Mouse (Mus musculus): ENCODE results near the gene Ubl5. TPM values are rescaled to one million over a fixed set of nuclear protein-coding genes. Genes with fewer than 3 reads are reported as not detected.
A peak's percentile ranks its signal among the peaks of the same experiment; 100 is the strongest.

The Ubl5 gene
- polyA plus RNA-seq, 2 experiments, result 354 to 475 TPM

DNA sequence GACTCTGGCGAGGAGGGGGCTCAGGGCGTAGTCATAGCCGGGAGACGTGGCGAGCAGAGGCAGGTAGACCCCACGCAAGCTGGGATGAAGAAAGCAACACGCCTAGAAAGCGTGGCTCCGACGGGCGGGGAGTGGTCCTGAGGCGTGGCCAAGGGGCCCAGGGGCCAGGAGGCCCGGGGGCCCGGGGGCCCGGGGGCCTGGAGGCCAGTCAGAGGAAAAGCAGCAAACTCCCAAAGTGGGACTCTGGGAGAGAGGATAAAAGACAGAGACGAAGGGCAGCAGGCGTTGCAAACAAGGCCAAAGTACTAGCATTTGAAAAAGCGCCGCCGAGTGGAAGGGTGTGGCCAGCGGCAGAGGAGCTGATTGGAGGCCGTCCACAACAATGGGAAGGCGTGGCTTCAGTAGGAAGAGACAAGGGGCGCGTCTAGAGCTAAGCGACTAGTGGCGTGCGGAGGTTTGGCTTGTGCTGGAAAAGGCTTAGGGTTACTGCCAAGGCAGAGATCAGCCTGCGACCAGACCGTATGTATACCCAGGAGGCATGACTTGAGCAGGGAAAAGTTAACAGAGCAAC lies 303 bp downstream of the Ubl5 start:
- DNase-seq (ENCODE audit: low spot score) (peak; percentile 96), ATAC-seq (ENCODE audit: low FRiP score, low read depth) (peak; percentile 79)
- peaks cover 12% of the 10 kb centered on the region for H3K4me1 ChIP-seq (ENCODE audit: control insufficient read depth, insufficient read depth, low read length)
- H3K9me3 ChIP-seq (ENCODE audit: control insufficient read depth, low read length), result no peaks in the 10 kb centered on the region
- peak; percentile 31; the same call in 1 of the 2 replicates for TF ChIP-seq POLR2A (IDR thresholded peaks at IDR 0.05; ENCODE audit: borderline replicate concordance, extremely low read depth, insufficient read depth, insufficient read length)
- 2% methylated on average over 30 of the region's 30 CpGs for whole genome bisulfite sequencing
- H3K4me2 ChIP-seq (replicated peaks; ENCODE audit: low read depth, low read length, severe bottlenecking), result peak overlapping the region; percentile 97
- H3K9ac ChIP-seq (ENCODE audit: low read depth, low read length, severe bottlenecking), result peak overlapping the region; percentile 80
- no peaks in the 10 kb centered on the region for H3K27me3 ChIP-seq (ENCODE audit: control insufficient read depth, insufficient read depth, low read length)
- H3K36me3 ChIP-seq (ENCODE audit: control insufficient read depth, insufficient read depth, low read length), result peaks cover 32% of the 10 kb centered on the region
- H3K27ac ChIP-seq (replicated peaks; ENCODE audit: low read depth, low read length), result peak overlapping the region; percentile 92
- H3K4me3 ChIP-seq (replicated peaks; ENCODE audit: low read length), result peak overlapping the region; percentile 85

DNA sequence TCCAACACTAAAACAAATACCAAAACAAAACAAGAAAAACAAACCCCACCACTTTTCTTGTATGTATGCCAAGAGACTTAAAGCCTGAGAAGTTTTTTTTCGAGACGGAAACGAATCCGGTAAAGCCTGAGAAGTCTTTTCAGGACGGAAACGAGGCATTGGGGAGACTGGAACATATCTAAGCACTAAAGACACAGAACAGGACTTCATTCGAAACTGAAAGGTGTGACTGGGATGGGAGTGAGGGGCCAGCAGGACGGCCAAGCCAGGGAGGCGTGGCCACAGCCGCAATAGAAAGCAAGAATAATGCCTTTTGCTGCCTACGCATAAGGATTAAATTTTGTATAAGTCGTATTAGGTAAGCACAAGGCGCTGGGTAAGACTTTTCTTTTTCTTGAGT lies 1.1 kb downstream of the Ubl5 start:
- H3K4me1 ChIP-seq (ENCODE audit: control insufficient read depth, insufficient read depth, low read length), result peaks cover 12% of the 10 kb centered on the region
- no peaks in the 10 kb centered on the region for H3K9me3 ChIP-seq (ENCODE audit: control insufficient read depth, low read length)
- no peak for DNase-seq (ENCODE audit: low spot score)
- peak overlapping the region; percentile 85 for H3K4me3 ChIP-seq (replicated peaks; ENCODE audit: low read length)
- 9% methylated on average over 13 of the region's 13 CpGs for WGBS
- peaks cover 32% of the 10 kb centered on the region for H3K36me3 ChIP-seq (ENCODE audit: control insufficient read depth, insufficient read depth, low read length)
- no peak for TF ChIP-seq POLR2A (IDR thresholded peaks at IDR 0.05; ENCODE audit: borderline replicate concordance, extremely low read depth, insufficient read depth, insufficient read length)
- H3K4me2 ChIP-seq (replicated peaks; ENCODE audit: low read depth, low read length, severe bottlenecking), result peak overlapping the region; percentile 97
- ATAC-seq (ENCODE audit: low FRiP score, low read depth), result no peak
- peak overlapping the region; percentile 80 for H3K9ac ChIP-seq (ENCODE audit: low read depth, low read length, severe bottlenecking)
- no peaks in the 10 kb centered on the region for H3K27me3 ChIP-seq (ENCODE audit: control insufficient read depth, insufficient read depth, low read length)
- H3K27ac ChIP-seq (replicated peaks; ENCODE audit: low read depth, low read length), result peak overlapping the region; percentile 92

DNA sequence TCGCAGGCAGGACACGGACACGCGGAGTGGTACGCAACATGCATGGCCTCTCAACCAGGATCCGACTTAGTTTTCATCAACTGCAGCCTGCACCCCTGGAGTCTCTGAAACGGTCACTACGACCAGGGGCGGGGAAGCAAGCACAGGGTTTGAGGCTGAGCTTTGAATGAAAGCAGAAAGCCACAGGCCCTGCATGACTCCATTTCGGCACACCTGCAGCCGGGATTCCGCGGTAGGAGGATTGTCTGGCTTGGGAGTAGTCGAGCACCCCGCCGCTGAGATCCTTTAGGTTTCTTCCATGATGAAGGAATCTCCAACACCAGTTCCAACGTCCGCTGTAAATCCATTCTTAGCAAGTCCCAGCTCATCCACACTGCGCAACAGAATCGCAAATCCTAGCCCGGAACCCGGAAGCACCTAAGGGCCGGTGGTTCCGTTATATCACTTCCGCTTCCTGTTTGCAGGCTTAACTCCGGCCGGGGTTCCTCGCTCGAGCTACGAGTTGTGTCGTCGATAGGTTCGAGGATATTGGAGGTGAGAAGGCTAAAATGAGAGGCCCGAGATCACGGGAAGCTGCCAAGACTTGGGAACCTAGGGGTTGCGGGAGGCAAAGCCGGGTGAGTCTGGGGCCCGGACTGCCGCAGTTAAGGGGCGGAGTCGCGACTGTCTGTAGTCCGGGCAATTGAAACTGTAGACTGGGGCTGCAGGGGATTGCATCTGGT lies 1.8 kb downstream of the Ubl5 start, which contains the start of gene Fbxl12:
TSS of gene Fbxl12 (minus strand) at position 408 of the 722 bp plus-strand sequence.
- TF ChIP-seq POLR2A (IDR thresholded peaks at IDR 0.05; ENCODE audit: borderline replicate concordance, extremely low read depth, insufficient read depth, insufficient read length), result peak; percentile 71; the same call in 1 of the 2 replicates
- H3K4me1 ChIP-seq (ENCODE audit: control insufficient read depth, insufficient read depth, low read length), result peaks cover 12% of the 10 kb centered on the region
- H3K27me3 ChIP-seq (ENCODE audit: control insufficient read depth, insufficient read depth, low read length), result no peaks in the 10 kb centered on the region
- H3K4me2 ChIP-seq (replicated peaks; ENCODE audit: low read depth, low read length, severe bottlenecking), result peak within 1 kb of the TSS; percentile 97
- under 1% methylated on average over 43 of the region's 43 CpGs for WGBS
- no peaks in the 10 kb centered on the region for H3K9me3 ChIP-seq (ENCODE audit: control insufficient read depth, low read length)
- H3K27ac ChIP-seq (replicated peaks; ENCODE audit: low read depth, low read length), result peak within 1 kb of the TSS; percentile 92
- peak within 1 kb of the TSS; percentile 80 for H3K9ac ChIP-seq (ENCODE audit: low read depth, low read length, severe bottlenecking)
- peak within 1 kb of the TSS; percentile 85 for H3K4me3 ChIP-seq (replicated peaks; ENCODE audit: low read length)
- no peak for ATAC-seq (ENCODE audit: low FRiP score, low read depth)
- H3K36me3 ChIP-seq (ENCODE audit: control insufficient read depth, insufficient read depth, low read length), result peaks cover 31% of the 10 kb centered on the region
- DNase-seq (ENCODE audit: low spot score), result peak; percentile 82

DNA sequence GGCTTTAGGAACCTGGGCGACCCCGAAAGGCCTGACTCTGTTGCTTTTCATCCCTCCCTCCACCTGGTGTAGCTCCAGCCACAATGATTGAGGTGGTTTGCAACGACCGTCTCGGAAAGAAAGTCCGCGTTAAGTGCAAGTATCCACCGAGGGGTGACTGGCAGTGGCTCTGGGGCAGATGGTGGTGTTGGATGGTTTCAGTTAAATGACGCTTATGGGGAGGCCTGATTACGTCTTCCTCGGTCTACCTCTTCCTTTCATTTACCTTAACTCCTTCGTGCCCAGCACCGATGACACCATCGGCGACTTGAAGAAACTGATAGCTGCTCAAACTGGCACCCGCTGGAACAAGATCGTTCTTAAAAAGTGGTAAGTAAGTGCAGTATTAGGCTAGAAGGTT lies 2.4 kb downstream of the Ubl5 start:
- peak overlapping the region; percentile 97 for H3K4me2 ChIP-seq (replicated peaks; ENCODE audit: low read depth, low read length, severe bottlenecking)
- H3K9ac ChIP-seq (ENCODE audit: low read depth, low read length, severe bottlenecking), result peak overlapping the region; percentile 80
- H3K27ac ChIP-seq (replicated peaks; ENCODE audit: low read depth, low read length), result peak overlapping the region; percentile 79
- H3K4me3 ChIP-seq (replicated peaks; ENCODE audit: low read length), result peak overlapping the region; percentile 85
- ATAC-seq (ENCODE audit: low FRiP score, low read depth), result no peak
- H3K36me3 ChIP-seq (ENCODE audit: control insufficient read depth, insufficient read depth, low read length), result peaks cover 31% of the 10 kb centered on the region
- H3K9me3 ChIP-seq (ENCODE audit: control insufficient read depth, low read length), result no peaks in the 10 kb centered on the region
- no peak for DNase-seq (ENCODE audit: low spot score)
- 4% methylated on average over 17 of the region's 17 CpGs for WGBS
- H3K27me3 ChIP-seq (ENCODE audit: control insufficient read depth, insufficient read depth, low read length), result no peaks in the 10 kb centered on the region
- TF ChIP-seq POLR2A (IDR thresholded peaks at IDR 0.05; ENCODE audit: borderline replicate concordance, extremely low read depth, insufficient read depth, insufficient read length), result no peak
- peaks cover 12% of the 10 kb centered on the region for H3K4me1 ChIP-seq (ENCODE audit: control insufficient read depth, insufficient read depth, low read length)

DNA sequence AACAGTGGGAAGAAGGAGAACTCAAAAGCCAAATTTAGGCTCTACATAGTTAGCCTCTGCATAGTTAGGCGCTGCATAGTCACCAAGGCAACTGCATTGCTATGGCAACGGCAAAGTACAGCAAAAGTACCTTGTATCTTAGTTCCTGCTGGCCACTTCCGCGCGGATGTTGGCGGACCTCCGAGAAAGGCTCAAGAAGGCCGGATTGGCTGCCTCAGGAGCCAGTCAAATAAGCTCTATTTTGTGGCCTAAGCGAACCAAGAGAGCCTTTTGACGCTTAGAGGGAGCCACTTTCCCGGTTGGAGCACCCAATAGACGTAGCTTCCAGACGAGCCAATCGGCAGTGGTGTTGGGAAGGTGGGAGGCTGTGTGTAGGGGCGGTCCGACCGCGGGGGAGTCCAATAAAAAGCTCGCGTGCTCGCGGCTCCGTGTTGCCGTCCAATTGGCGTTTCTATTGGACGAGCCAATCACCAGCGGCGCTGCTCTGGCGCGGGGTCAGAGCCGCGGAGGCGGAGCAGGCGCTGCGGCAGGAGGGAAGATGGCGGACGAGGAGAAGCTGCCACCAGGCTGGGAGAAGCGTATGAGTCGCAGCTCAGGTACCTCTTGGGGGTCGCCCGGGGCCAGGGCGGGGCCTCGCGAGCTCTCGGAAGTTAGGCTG lies 9.1 kb downstream of the Ubl5 start, which contains the start of gene Pin1:
TSS of gene Pin1 (plus strand) at position 494 of the 658 bp plus-strand sequence.
- Histone ChIP-seq H3K4me2 (replicated peaks; ENCODE audit: low read depth, low read length, severe bottlenecking) (peak within 1 kb of the TSS; percentile 70), H3K27me3 (ENCODE audit: control insufficient read depth, insufficient read depth, low read length) (no peaks in the 10 kb centered on the region), H3K27ac (replicated peaks; ENCODE audit: low read depth, low read length) (peak within 1 kb of the TSS; percentile 15; the same call in 1 of the 2 replicates), H3K9ac (ENCODE audit: low read depth, low read length, severe bottlenecking) (peak within 1 kb of the TSS; percentile 79), H3K36me3 (ENCODE audit: control insufficient read depth, insufficient read depth, low read length) (peaks cover 47% of the 10 kb centered on the region), H3K4me3 (replicated peaks; ENCODE audit: low read length) (peak within 1 kb of the TSS; percentile 95), H3K4me1 (ENCODE audit: control insufficient read depth, insufficient read depth, low read length) (peaks cover 10% of the 10 kb centered on the region; the same call in 1 of the 2 replicates), H3K9me3 (ENCODE audit: control insufficient read depth, low read length) (no peaks in the 10 kb centered on the region)
- DNase-seq (ENCODE audit: low spot score) (peak; percentile 99), ATAC-seq (ENCODE audit: low FRiP score, low read depth) (peak; percentile 99)
- WGBS, result 0% methylated on average over 45 of the region's 45 CpGs
- TF ChIP-seq POLR2A (IDR thresholded peaks at IDR 0.05; ENCODE audit: borderline replicate concordance, extremely low read depth, insufficient read depth, insufficient read length), result peak; percentile 68; the same call in 1 of the 2 replicates
